Mouse (Mus musculus) midbrain, embryonic 15.5 days (tissue): ENCODE measurements at regions not wholly inside any gene's neighbourhood (a gene's known extent, or its start where the extent isn't known, plus 50 kb on each side); places are given as distances from the start of the nearest gene placed in this dataset.
A peak's percentile ranks its signal among the peaks of the same experiment; 100 is the strongest.
"Not testable (repeated sequence)": the region's sequence is repeated elsewhere in the genome, so short reads cannot be mapped to it uniquely, and the experiment has no call there.

Experiments
- ATAC-seq: fragments of 200-750 bp; cut with Nextera tagmentation; replicated peaks from 2 replicates; pipeline ENCODE4 v1.8.0; 2017; ENCODE audit warnings: moderate TSS enrichment
- H3K27ac ChIP-seq: fragments of 300-500 bp; sonication (generic); 2 replicates; pipeline ENCODE4 v1.5.1; 2015; ENCODE audit warnings: mild to moderate bottlenecking, inconsistent platforms
- H3K27me3 ChIP-seq: fragments of 300-500 bp; sonication (generic); replicated peaks from 2 replicates; pipeline ENCODE4 v1.6.1; 2015; ENCODE audit warnings: inconsistent platforms
- H3K36me3 ChIP-seq: fragments of 300-500 bp; sonication (generic); replicated peaks from 2 replicates; pipeline ENCODE4 v1.6.1; 2015; ENCODE audit warnings: inconsistent platforms
- H3K4me1 ChIP-seq: fragments of 300-500 bp; sonication (generic); 2 replicates; pipeline ENCODE4 v1.6.1; 2015; ENCODE audit warnings: inconsistent platforms
- H3K4me2 ChIP-seq: fragments of 300-500 bp; sonication (generic); 2 replicates; pipeline ENCODE4 v1.6.1; 2015; ENCODE audit warnings: inconsistent platforms, mild to moderate bottlenecking, moderate library complexity
- H3K4me3 ChIP-seq: fragments of 300-500 bp; sonication (generic); 2 replicates; pipeline ENCODE4 v1.5.1; 2015; ENCODE audit warnings: mild to moderate bottlenecking, inconsistent platforms
- H3K9ac ChIP-seq: fragments of 300-500 bp; sonication (generic); 2 replicates; pipeline ENCODE4 v1.6.1; 2015; ENCODE audit warnings: mild to moderate bottlenecking, inconsistent platforms
- H3K9me3 ChIP-seq: fragments of 300-500 bp; sonication (generic); 2 replicates; pipeline ENCODE4 v1.6.1; 2016; ENCODE audit warnings: inconsistent platforms
- WGBS: fragments of 180-500 bp; shearing (Covaris S2); methylation state at CpG from one replicate; pipeline ENCODE4 v1.1.7; 2015; ENCODE audit warnings: mixed read lengths; 5-methylcytosine and 5-hydroxymethylcytosine counted together

- H3K4me3 ChIP-seq, H3K36me3 ChIP-seq, H3K9ac ChIP-seq, H3K4me1 ChIP-seq, ATAC-seq, H3K9me3 ChIP-seq, H3K27me3 ChIP-seq, H3K27ac ChIP-seq, H3K4me2 ChIP-seq: not testable (repeated sequence)
Observed at GRCm38 (mm10) chr8:19976461-19976860, 73.3 kb downstream of the Gm31371 start.

GRCm38 (mm10) chr8:19979536-19980345 lies 76.5 kb downstream of the Gm31371 start:
- WGBS, result 10% methylated on average over 35 of the region's 42 CpGs
- no peaks in the 10 kb centered on the region for H3K36me3 ChIP-seq
- no peak overlapping the region for H3K27ac ChIP-seq
- 0 out of 2 replicates have a peak, but pooled peaks cover 4% of the 10 kb centered on the region for H3K9me3 ChIP-seq
- H3K4me1 ChIP-seq, result peaks cover 5% of the 10 kb centered on the region; the same call in 1 of the 2 replicates
- no peaks in the 10 kb centered on the region for H3K27me3 ChIP-seq
- peak overlapping the region; percentile 26; the same call in 1 of the 2 replicates for H3K9ac ChIP-seq
- peak overlapping the region; percentile 43 for H3K4me3 ChIP-seq
- H3K4me2 ChIP-seq, result peak overlapping the region; percentile 58
- peak; percentile 96 for ATAC-seq

- not testable (repeated sequence) for H3K27ac ChIP-seq, H3K4me1 ChIP-seq, H3K9me3 ChIP-seq, H3K27me3 ChIP-seq, H3K36me3 ChIP-seq
- 32% methylated on average over 26 of the region's 26 CpGs for WGBS
- H3K9ac ChIP-seq, result peak overlapping the region; percentile 26; the same call in 1 of the 2 replicates
- ATAC-seq, result peak; percentile 75
- H3K4me3 ChIP-seq, result peak overlapping the region; percentile 43
- H3K4me2 ChIP-seq, result peak overlapping the region; percentile 58
Observed at GRCm38 (mm10) chr8:19980346-19980726, 77.1 kb downstream of the Gm31371 start.

- H3K4me3 ChIP-seq, H3K9ac ChIP-seq, H3K4me1 ChIP-seq, ATAC-seq, H3K27me3 ChIP-seq, H3K4me2 ChIP-seq, H3K36me3 ChIP-seq, H3K27ac ChIP-seq, H3K9me3 ChIP-seq: not testable (repeated sequence)
- WGBS, result 84% methylated on average over 3 of the region's 3 CpGs
Observed at GRCm38 (mm10) chr8:20008106-20008505, 104.9 kb downstream of the Gm31371 start.

- H3K9me3 ChIP-seq, H3K27me3 ChIP-seq, H3K4me2 ChIP-seq, H3K4me3 ChIP-seq, H3K9ac ChIP-seq, ATAC-seq, H3K27ac ChIP-seq, H3K4me1 ChIP-seq, H3K36me3 ChIP-seq: not testable (repeated sequence)
- 79% methylated on average over 8 of the region's 8 CpGs for WGBS
Observed at GRCm38 (mm10) chr8:20010947-20011346, 107.8 kb downstream of the Gm31371 start.

- not testable (repeated sequence) for H3K4me2 ChIP-seq, H3K9ac ChIP-seq, H3K4me3 ChIP-seq, ATAC-seq, H3K36me3 ChIP-seq, H3K27ac ChIP-seq, H3K27me3 ChIP-seq, H3K4me1 ChIP-seq, H3K9me3 ChIP-seq
- WGBS, result 76% methylated on average over 7 of the region's 7 CpGs
Observed at GRCm38 (mm10) chr8:20013278-20013677, 110.1 kb downstream of the Gm31371 start.

- not testable (repeated sequence) for H3K9ac ChIP-seq, H3K4me3 ChIP-seq, H3K27me3 ChIP-seq, H3K4me2 ChIP-seq, H3K36me3 ChIP-seq, H3K4me1 ChIP-seq, H3K27ac ChIP-seq, H3K9me3 ChIP-seq, ATAC-seq
- WGBS, result 83% methylated on average over 5 of the region's 5 CpGs
Observed at GRCm38 (mm10) chr8:20014451-20015130, 111.4 kb downstream of the Gm31371 start.

- H3K27ac ChIP-seq, H3K36me3 ChIP-seq, H3K9ac ChIP-seq, ATAC-seq, H3K4me1 ChIP-seq, H3K27me3 ChIP-seq, H3K9me3 ChIP-seq, H3K4me3 ChIP-seq, H3K4me2 ChIP-seq: not testable (repeated sequence)
- WGBS, result 82% methylated on average over 6 of the region's 6 CpGs
Observed at GRCm38 (mm10) chr8:20015411-20016081, 112.4 kb downstream of the Gm31371 start.

- H3K9me3 ChIP-seq, H3K27ac ChIP-seq, H3K4me2 ChIP-seq, H3K27me3 ChIP-seq, H3K4me1 ChIP-seq, H3K4me3 ChIP-seq, H3K36me3 ChIP-seq, H3K9ac ChIP-seq, ATAC-seq: not testable (repeated sequence)
- WGBS, result 91% methylated on average over 17 of the region's 17 CpGs
Observed at GRCm38 (mm10) chr8:20016082-20016840, 113.1 kb downstream of the Gm31371 start.

- not testable (repeated sequence) for H3K36me3 ChIP-seq, H3K4me2 ChIP-seq, H3K4me3 ChIP-seq, H3K9ac ChIP-seq, H3K27me3 ChIP-seq, H3K4me1 ChIP-seq, H3K9me3 ChIP-seq, H3K27ac ChIP-seq, ATAC-seq
- 67% methylated on average over 1 of the region's 2 CpGs for WGBS
Observed at GRCm38 (mm10) chr8:20025521-20025920, 122.3 kb downstream of the Gm31371 start.

- not testable (repeated sequence) for H3K4me3 ChIP-seq, H3K9me3 ChIP-seq, H3K9ac ChIP-seq, ATAC-seq, H3K4me1 ChIP-seq, H3K27ac ChIP-seq, H3K4me2 ChIP-seq, H3K27me3 ChIP-seq, H3K36me3 ChIP-seq
- 64% methylated on average over 2 of the region's 2 CpGs for WGBS
Observed at GRCm38 (mm10) chr8:20027956-20028355, 124.8 kb downstream of the Gm31371 start.

- H3K36me3 ChIP-seq, H3K27ac ChIP-seq, H3K9me3 ChIP-seq, H3K4me3 ChIP-seq, H3K9ac ChIP-seq, ATAC-seq, H3K4me1 ChIP-seq, H3K27me3 ChIP-seq, H3K4me2 ChIP-seq: not testable (repeated sequence)
- WGBS, result 87% methylated on average over 2 of the region's 2 CpGs
Observed at GRCm38 (mm10) chr8:20030131-20030530, 126.9 kb downstream of the Gm31371 start.
